Mouse (Mus musculus) ES-Bruce4 (cell line): ENCODE measurements at regions not wholly inside any gene's neighbourhood (a gene's known extent, or its start where the extent isn't known, plus 50 kb on each side); places are given as distances from the start of the nearest gene placed in this dataset.

Experiments
- H3K27ac ChIP-seq: 2 replicates; pipeline ENCODE4 v1.5.1; 2012; ENCODE audit warnings: low read length, inconsistent platforms; ENCODE audit not compliant: insufficient read depth
- H3K27me3 ChIP-seq: 2 replicates; pipeline ENCODE4 v1.6.1; 2012; ENCODE audit warnings: mild to moderate bottlenecking, low read length, inconsistent platforms; ENCODE audit not compliant: control insufficient read depth, poor library complexity, insufficient read depth, severe bottlenecking
- H3K36me3 ChIP-seq: 2 replicates; pipeline ENCODE4 v1.6.1; 2012; ENCODE audit warnings: inconsistent platforms, mild to moderate bottlenecking, low read length, moderate library complexity; ENCODE audit not compliant: control insufficient read depth, poor library complexity, insufficient read depth, severe bottlenecking
- H3K4me1 ChIP-seq: one replicate; pipeline ENCODE4 v1.8.1; 2011; ENCODE audit warnings: low read length; ENCODE audit not compliant: control insufficient read depth, insufficient read depth
- H3K4me3 ChIP-seq: 2 replicates; pipeline ENCODE4 v1.5.1; 2011; ENCODE audit warnings: low read depth, mild to moderate bottlenecking, low read length
- H3K9ac ChIP-seq: 2 replicates; pipeline ENCODE4 v1.6.1; 2012; ENCODE audit warnings: low read depth, mild to moderate bottlenecking, inconsistent platforms; ENCODE audit not compliant: poor library complexity, severe bottlenecking
- H3K9me3 ChIP-seq: replicated peaks from 2 replicates; pipeline ENCODE4 v1.6.1; 2012; ENCODE audit warnings: mild to moderate bottlenecking, low read length, inconsistent platforms; ENCODE audit not compliant: control insufficient read depth, poor library complexity, insufficient read depth, severe bottlenecking
- CTCF ChIP-seq: IDR thresholded peaks from one replicate; pipeline ENCODE4 v1.8.1; 2011; ENCODE audit warnings: low read depth, low read length
- EP300 ChIP-seq: IDR thresholded peaks from 2 replicates; pipeline ENCODE4 v1.6.1; 2011; ENCODE audit warnings: low read depth, low read length; ENCODE audit not compliant: insufficient read depth
- POLR2A ChIP-seq: IDR thresholded peaks from one replicate; pipeline ENCODE4 v1.8.1; 2011; ENCODE audit warnings: low read length; ENCODE audit not compliant: insufficient read depth

- Histone ChIP-seq H3K4me3 (no peak overlapping the region), H3K36me3 (no peaks in the 10 kb centered on the region), H3K27ac (no peak overlapping the region), H3K4me1 (no peaks in the 10 kb centered on the region), H3K9me3 (no peaks in the 10 kb centered on the region), H3K27me3 (no peaks in the 10 kb centered on the region), H3K9ac (no peak overlapping the region)
- TF ChIP-seq EP300 (no peak), POLR2A (no peak), CTCF (no peak)
These were observed 739.4 kb downstream of the Tbl1xr1 start for GRCm38 (mm10) chr3:22815842-22816241.

- H3K27me3 ChIP-seq, result no peaks in the 10 kb centered on the region
- TF ChIP-seq EP300, result no peak
- no peak for TF ChIP-seq POLR2A
- no peak for TF ChIP-seq CTCF
- no peaks in the 10 kb centered on the region for H3K4me1 ChIP-seq
- H3K4me3 ChIP-seq, result no peak overlapping the region
- H3K36me3 ChIP-seq, result no peaks in the 10 kb centered on the region
- no peaks in the 10 kb centered on the region for H3K9me3 ChIP-seq
- no peak overlapping the region for H3K27ac ChIP-seq
- no peak overlapping the region for H3K9ac ChIP-seq
These were observed 750.0 kb downstream of the Tbl1xr1 start for GRCm38 (mm10) chr3:22826485-22826884.

- no peaks in the 10 kb centered on the region for H3K9me3 ChIP-seq
- no peak overlapping the region for H3K9ac ChIP-seq
- H3K4me3 ChIP-seq, result no peak overlapping the region
- TF ChIP-seq CTCF (no peak), POLR2A (no peak), EP300 (no peak)
- no peaks in the 10 kb centered on the region for H3K27me3 ChIP-seq
- H3K36me3 ChIP-seq, result no peaks in the 10 kb centered on the region
- no peaks in the 10 kb centered on the region for H3K4me1 ChIP-seq
- H3K27ac ChIP-seq, result no peak overlapping the region
These were observed 762.5 kb downstream of the Tbl1xr1 start for GRCm38 (mm10) chr3:22838986-22839385.

GRCm38 (mm10) chr3:22850474-22850873, 774.0 kb downstream of the Tbl1xr1 start:
- Histone ChIP-seq H3K4me1 (no peaks in the 10 kb centered on the region), H3K36me3 (no peaks in the 10 kb centered on the region), H3K4me3 (no peak overlapping the region), H3K27me3 (no peaks in the 10 kb centered on the region), H3K9ac (no peak overlapping the region), H3K9me3 (no peaks in the 10 kb centered on the region), H3K27ac (no peak overlapping the region)
- TF ChIP-seq CTCF (no peak), EP300 (no peak), POLR2A (no peak)

- no peak overlapping the region for H3K4me3 ChIP-seq
- H3K4me1 ChIP-seq, result no peaks in the 10 kb centered on the region
- no peaks in the 10 kb centered on the region for H3K27me3 ChIP-seq
- no peak for TF ChIP-seq EP300
- no peak for TF ChIP-seq CTCF
- no peak for TF ChIP-seq POLR2A
- no peak overlapping the region for H3K9ac ChIP-seq
- no peaks in the 10 kb centered on the region for H3K36me3 ChIP-seq
- H3K27ac ChIP-seq, result no peak overlapping the region
- no peaks in the 10 kb centered on the region for H3K9me3 ChIP-seq
These were observed 787.1 kb downstream of the Tbl1xr1 start for GRCm38 (mm10) chr3:22863595-22863994.

GRCm38 (mm10) chr3:22877883-22878282, 801.4 kb downstream of the Tbl1xr1 start:
- H3K9me3 ChIP-seq, result no peaks in the 10 kb centered on the region
- H3K4me3 ChIP-seq, result no peak overlapping the region
- TF ChIP-seq EP300, result no peak
- TF ChIP-seq CTCF, result no peak
- no peak for TF ChIP-seq POLR2A
- no peak overlapping the region for H3K9ac ChIP-seq
- no peaks in the 10 kb centered on the region for H3K4me1 ChIP-seq
- no peaks in the 10 kb centered on the region for H3K36me3 ChIP-seq
- no peaks in the 10 kb centered on the region for H3K27me3 ChIP-seq
- no peak overlapping the region for H3K27ac ChIP-seq
